Mouse (Mus musculus): ENCODE measurements around the gene Ece1. TPM values are rescaled to one million over a fixed set of nuclear protein-coding genes. Genes with fewer than 3 reads are reported as not detected.

Gene Ece1
- total and polyA plus RNA-seq, 3 experiments, result under 0.01 to 0.02 TPM; not detected in 1

GRCm38 (mm10) chr4:137918559-137918958, 56.5 kb downstream of the Ece1 start:
- DNase-seq (ENCODE audit: low spot score), result no peak
- Histone ChIP-seq H3K36me3 (replicated peaks) (no peaks in the 10 kb centered on the region), H3K4me3 (ENCODE audit: low read depth, low read length) (no peak overlapping the region), H3K4me1 (ENCODE audit: insufficient read depth, low read depth, low read length) (no peaks in the 10 kb centered on the region), H3K9me3 (replicated peaks) (peaks cover 2% of the 10 kb centered on the region; the same call in 1 of the 2 replicates), H3K27me3 (ENCODE audit: insufficient read depth, low read length) (peaks cover 18% of the 10 kb centered on the region; the same call in 1 of the 2 replicates)
- no peak for TF ChIP-seq GATA1 (IDR thresholded peaks at IDR 0.05; ENCODE audit: borderline replicate concordance, low read length)
- TF ChIP-seq POLR2AphosphoS5 (IDR thresholded peaks at IDR 0.05; ENCODE audit: insufficient replicate concordance, low read depth, low read length), result no peak
- TF ChIP-seq CTCF (IDR thresholded peaks at IDR 0.05; ENCODE audit: low read depth, low read length), result no peak
- no peak for TF ChIP-seq TAL1 (conservative IDR thresholded peaks at IDR 0.05; ENCODE audit: low read depth, low read length)
- no peak for TF ChIP-seq GATA2 (IDR thresholded peaks at IDR 0.05; ENCODE audit: borderline replicate concordance, low read depth, low read length)
- ATAC-seq (ENCODE audit: extremely low read depth, insufficient number of reproducible peaks, low FRiP score, poor library complexity, severe bottlenecking), result no peak

GRCm38 (mm10) chr4:137919116-137919515, 57.1 kb downstream of the Ece1 start:
- DNase-seq (ENCODE audit: low spot score) (no peak), ATAC-seq (ENCODE audit: extremely low read depth, insufficient number of reproducible peaks, low FRiP score, poor library complexity, severe bottlenecking) (no peak)
- Histone ChIP-seq H3K27me3 (ENCODE audit: insufficient read depth, low read length) (peaks cover 20% of the 10 kb centered on the region; the same call in 1 of the 2 replicates), H3K4me1 (ENCODE audit: insufficient read depth, low read depth, low read length) (no peaks in the 10 kb centered on the region), H3K36me3 (replicated peaks) (no peaks in the 10 kb centered on the region), H3K9me3 (replicated peaks) (no peaks in the 10 kb centered on the region), H3K4me3 (ENCODE audit: low read depth, low read length) (no peak overlapping the region)
- TF ChIP-seq GATA1 (IDR thresholded peaks at IDR 0.05; ENCODE audit: borderline replicate concordance, low read length) (no peak), TAL1 (conservative IDR thresholded peaks at IDR 0.05; ENCODE audit: low read depth, low read length) (no peak), CTCF (IDR thresholded peaks at IDR 0.05; ENCODE audit: low read depth, low read length) (no peak)

GRCm38 (mm10) chr4:137920005-137920404, 58.0 kb downstream of the Ece1 start:
- DNase-seq (ENCODE audit: low spot score) (no peak), ATAC-seq (ENCODE audit: extremely low read depth, insufficient number of reproducible peaks, low FRiP score, poor library complexity, severe bottlenecking) (no peak)
- TF ChIP-seq TAL1 (conservative IDR thresholded peaks at IDR 0.05; ENCODE audit: low read depth, low read length), result no peak
- no peak for TF ChIP-seq GATA2 (IDR thresholded peaks at IDR 0.05; ENCODE audit: borderline replicate concordance, low read depth, low read length)
- no peak for TF ChIP-seq GATA1 (IDR thresholded peaks at IDR 0.05; ENCODE audit: borderline replicate concordance, low read length)
- no peak for TF ChIP-seq POLR2AphosphoS5 (IDR thresholded peaks at IDR 0.05; ENCODE audit: insufficient replicate concordance, low read depth, low read length)
- TF ChIP-seq CTCF (IDR thresholded peaks at IDR 0.05; ENCODE audit: low read depth, low read length), result no peak
- no peak overlapping the region for H3K4me3 ChIP-seq (ENCODE audit: low read depth, low read length)
- no peaks in the 10 kb centered on the region for H3K4me1 ChIP-seq (ENCODE audit: insufficient read depth, low read depth, low read length)
- H3K9me3 ChIP-seq (replicated peaks), result no peaks in the 10 kb centered on the region
- peaks cover 20% of the 10 kb centered on the region; the same call in 1 of the 2 replicates for H3K27me3 ChIP-seq (ENCODE audit: insufficient read depth, low read length)
- no peaks in the 10 kb centered on the region for H3K36me3 ChIP-seq (replicated peaks)

GRCm38 (mm10) chr4:137920500-137920961, 58.5 kb downstream of the Ece1 start:
- no peak for ATAC-seq (ENCODE audit: extremely low read depth, insufficient number of reproducible peaks, low FRiP score, poor library complexity, severe bottlenecking)
- DNase-seq (ENCODE audit: low spot score), result no peak
- TF ChIP-seq TAL1 (conservative IDR thresholded peaks at IDR 0.05; ENCODE audit: low read depth, low read length) (no peak), POLR2AphosphoS5 (IDR thresholded peaks at IDR 0.05; ENCODE audit: insufficient replicate concordance, low read depth, low read length) (no peak), GATA1 (IDR thresholded peaks at IDR 0.05; ENCODE audit: borderline replicate concordance, low read length) (no peak), GATA2 (IDR thresholded peaks at IDR 0.05; ENCODE audit: borderline replicate concordance, low read depth, low read length) (no peak), CTCF (IDR thresholded peaks at IDR 0.05; ENCODE audit: low read depth, low read length) (no peak)
- no peak overlapping the region for H3K4me3 ChIP-seq (ENCODE audit: low read depth, low read length)
- no peaks in the 10 kb centered on the region for H3K4me1 ChIP-seq (ENCODE audit: insufficient read depth, low read depth, low read length)
- peaks cover 20% of the 10 kb centered on the region; the same call in 1 of the 2 replicates for H3K27me3 ChIP-seq (ENCODE audit: insufficient read depth, low read length)
- H3K9me3 ChIP-seq (replicated peaks), result no peaks in the 10 kb centered on the region
- no peaks in the 10 kb centered on the region for H3K36me3 ChIP-seq (replicated peaks)

GRCm38 (mm10) chr4:137921510-137921909, 59.5 kb downstream of the Ece1 start:
- DNase-seq (ENCODE audit: low spot score), result no peak
- Histone ChIP-seq H3K36me3 (replicated peaks) (no peaks in the 10 kb centered on the region), H3K27me3 (ENCODE audit: insufficient read depth, low read length) (peaks cover 26% of the 10 kb centered on the region; the same call in 1 of the 2 replicates), H3K4me3 (ENCODE audit: low read depth, low read length) (no peak overlapping the region), H3K4me1 (ENCODE audit: insufficient read depth, low read depth, low read length) (no peaks in the 10 kb centered on the region), H3K9me3 (replicated peaks) (no peaks in the 10 kb centered on the region)
- no peak for ATAC-seq (ENCODE audit: extremely low read depth, insufficient number of reproducible peaks, low FRiP score, poor library complexity, severe bottlenecking)
- TF ChIP-seq GATA1 (IDR thresholded peaks at IDR 0.05; ENCODE audit: borderline replicate concordance, low read length) (no peak), CTCF (IDR thresholded peaks at IDR 0.05; ENCODE audit: low read depth, low read length) (no peak), GATA2 (IDR thresholded peaks at IDR 0.05; ENCODE audit: borderline replicate concordance, low read depth, low read length) (no peak), TAL1 (conservative IDR thresholded peaks at IDR 0.05; ENCODE audit: low read depth, low read length) (no peak), POLR2AphosphoS5 (IDR thresholded peaks at IDR 0.05; ENCODE audit: insufficient replicate concordance, low read depth, low read length) (no peak)

- H3K27me3 ChIP-seq (ENCODE audit: insufficient read depth, low read length), result peaks cover 23% of the 10 kb centered on the region; the same call in 1 of the 2 replicates
- no peaks in the 10 kb centered on the region for H3K9me3 ChIP-seq (replicated peaks)
- no peak overlapping the region for H3K4me3 ChIP-seq (ENCODE audit: low read depth, low read length)
These were observed 61.0 kb downstream of the Ece1 start for GRCm38 (mm10) chr4:137923052-137923451.

More at GRCm38 (mm10) chr4:137923052-137923451, 61.0 kb downstream of the Ece1 start:
- ATAC-seq (ENCODE audit: extremely low read depth, insufficient number of reproducible peaks, low FRiP score, poor library complexity, severe bottlenecking), result no peak
- Histone ChIP-seq H3K4me1 (ENCODE audit: insufficient read depth, low read depth, low read length) (no peaks in the 10 kb centered on the region), H3K36me3 (replicated peaks) (no peaks in the 10 kb centered on the region)
- no peak for TF ChIP-seq TAL1 (conservative IDR thresholded peaks at IDR 0.05; ENCODE audit: low read depth, low read length)
- no peak for TF ChIP-seq GATA1 (IDR thresholded peaks at IDR 0.05; ENCODE audit: borderline replicate concordance, low read length)
- no peak for TF ChIP-seq POLR2AphosphoS5 (IDR thresholded peaks at IDR 0.05; ENCODE audit: insufficient replicate concordance, low read depth, low read length)
- no peak for TF ChIP-seq GATA2 (IDR thresholded peaks at IDR 0.05; ENCODE audit: borderline replicate concordance, low read depth, low read length)
- TF ChIP-seq CTCF (IDR thresholded peaks at IDR 0.05; ENCODE audit: low read depth, low read length), result no peak
- no peak for DNase-seq (ENCODE audit: low spot score)

Data from G1E (cell line).